Mouse (Mus musculus) MEL (cell line): ENCODE measurements around the gene Ube2m. TPM values are rescaled to one million over a fixed set of nuclear protein-coding genes. Genes with fewer than 3 reads are reported as not detected.

Experiments
- DNase-seq: peaks from one replicate; pipeline ENCODE4 v3.0.0; 2011; ENCODE audit warnings: low read depth, low spot score
- H3K27ac ChIP-seq: 2 replicates; pipeline ENCODE4 v1.5.1; 2012; ENCODE audit warnings: low read depth, mild to moderate bottlenecking, control low read depth, low read length, moderate library complexity; ENCODE audit not compliant: control insufficient read depth
- H3K27me3 ChIP-seq, 2 experiments: fragments of 150-350 bp in 1 of 2; sonication (generic) in 1 of 2; 2 replicates each; pipeline ENCODE4 v1.6.1; 2012; ENCODE audit warnings: low read length in 2 of 2, mild to moderate bottlenecking in 2 of 2, improper control_type of control experiment in 1 of 2, moderate library complexity in 1 of 2; ENCODE audit not compliant: insufficient read depth in 2 of 2, control insufficient read depth in 1 of 2
- H3K36me3 ChIP-seq, 2 experiments: 2 replicates each; pipeline ENCODE4 v1.6.1; 2012 to 2014; ENCODE audit warnings: low read length in 2 of 2, improper control_type of control experiment in 1 of 2, inconsistent platforms in 1 of 2, mild to moderate bottlenecking in 1 of 2; ENCODE audit not compliant: insufficient read depth in 2 of 2, control insufficient read depth in 1 of 2
- H3K4me1 ChIP-seq, 2 experiments: fragments of 150-350 bp in 1 of 2; sonication (generic) in 1 of 2; 2 replicates each; pipeline ENCODE4 v1.6.1; 2012; ENCODE audit warnings: low read length in 2 of 2, improper control_type of control experiment in 1 of 2, mild to moderate bottlenecking in 1 of 2; ENCODE audit not compliant: insufficient read depth in 2 of 2, control insufficient read depth in 1 of 2
- H3K4me3 ChIP-seq, 2 experiments: fragments of 150-350 bp in 1 of 2; sonication (generic) in 1 of 2; 2 replicates each; pipeline ENCODE4 v1.5.1; 2012; ENCODE audit warnings: low read depth in 2 of 2, low read length in 2 of 2, mild to moderate bottlenecking in 2 of 2, moderate library complexity in 2 of 2, control low read depth in 1 of 2, improper control_type of control experiment in 1 of 2; ENCODE audit not compliant: control insufficient read depth in 1 of 2, insufficient read depth in 1 of 2
- H3K79me2 ChIP-seq: 2 replicates; pipeline ENCODE4 v1.6.1; 2012; ENCODE audit warnings: mild to moderate bottlenecking, low read length, moderate library complexity; ENCODE audit not compliant: control insufficient read depth, poor library complexity, insufficient read depth
- H3K9ac ChIP-seq: 2 replicates; pipeline ENCODE4 v1.6.1; 2012; ENCODE audit warnings: low read depth, mild to moderate bottlenecking, control low read depth, low read length, moderate library complexity; ENCODE audit not compliant: control insufficient read depth, poor library complexity, severe bottlenecking
- H3K9me3 ChIP-seq: fragments of 150-350 bp; sonication (generic); replicated peaks from 2 replicates; pipeline ENCODE4 v1.6.1; 2012; ENCODE audit warnings: mild to moderate bottlenecking, low read length, improper control_type of control experiment, moderate library complexity; ENCODE audit not compliant: insufficient read depth
- BHLHE40 ChIP-seq: IDR thresholded peaks from 2 replicates; pipeline ENCODE4 v1.6.1; 2012; ENCODE audit warnings: low read depth, mild to moderate bottlenecking, inconsistent platforms, low read length, improper control_type of control experiment, borderline replicate concordance
- CHD1 ChIP-seq: IDR thresholded peaks from 2 replicates; pipeline ENCODE4 v1.6.1; 2012; ENCODE audit warnings: low read depth, mild to moderate bottlenecking, inconsistent platforms, low read length, improper control_type of control experiment
- EP300 ChIP-seq, 2 experiments: IDR thresholded peaks; 2 replicates each; pipeline ENCODE4 v1.6.1; 2011; ENCODE audit warnings: improper control_type of control experiment in 2 of 2, low read length in 2 of 2, low read depth in 1 of 2, mild to moderate bottlenecking in 1 of 2
- JUND ChIP-seq: IDR thresholded peaks from 2 replicates; pipeline ENCODE4 v1.6.1; 2011; ENCODE audit warnings: low read depth, mild to moderate bottlenecking, improper control_type of control experiment, low read length
- KAT2A ChIP-seq: conservative IDR thresholded peaks from 2 replicates; pipeline ENCODE4 v1.6.1; 2012; ENCODE audit warnings: low read depth, low read length, improper control_type of control experiment, inconsistent platforms
- MAFK ChIP-seq: IDR thresholded peaks from 2 replicates; pipeline ENCODE4 v1.6.1; 2011; ENCODE audit warnings: low read depth, mild to moderate bottlenecking, low read length, improper control_type of control experiment, borderline replicate concordance
- MAZ ChIP-seq: IDR thresholded peaks from 2 replicates; pipeline ENCODE4 v1.6.1; 2012; ENCODE audit warnings: low read depth, mild to moderate bottlenecking, inconsistent platforms, low read length, improper control_type of control experiment
- MXI1 ChIP-seq: IDR thresholded peaks from 2 replicates; pipeline ENCODE4 v1.6.1; 2011; ENCODE audit warnings: mild to moderate bottlenecking, low read depth, low read length, improper control_type of control experiment
- NELFE ChIP-seq: IDR thresholded peaks from 2 replicates; pipeline ENCODE4 v1.6.1; 2011; ENCODE audit warnings: low read depth, low read length, improper control_type of control experiment
- POLR2A ChIP-seq, 2 experiments: IDR thresholded peaks; 2 replicates each; pipeline ENCODE4 v1.6.1; 2011 to 2012; ENCODE audit warnings: low read length in 2 of 2, mild to moderate bottlenecking in 2 of 2, control low read depth in 1 of 2, improper control_type of control experiment in 1 of 2, low read depth in 1 of 2, moderate library complexity in 1 of 2; ENCODE audit not compliant: control insufficient read depth in 1 of 2, insufficient read depth in 1 of 2, poor library complexity in 1 of 2
- RAD21 ChIP-seq: IDR thresholded peaks from 2 replicates; pipeline ENCODE4 v1.6.1; 2011; ENCODE audit warnings: mild to moderate bottlenecking, low read depth, low read length, improper control_type of control experiment
- SIN3A ChIP-seq: IDR thresholded peaks from 2 replicates; pipeline ENCODE4 v1.6.1; 2012; ENCODE audit warnings: low read length, improper control_type of control experiment, inconsistent platforms
- SMC3 ChIP-seq: IDR thresholded peaks from 2 replicates; pipeline ENCODE4 v1.6.1; 2011; ENCODE audit warnings: low read depth, low read length, improper control_type of control experiment
- TCF12 ChIP-seq: IDR thresholded peaks from 2 replicates; pipeline ENCODE4 v1.6.1; 2014; ENCODE audit warnings: low read depth, mild to moderate bottlenecking, inconsistent platforms, low read length, improper control_type of control experiment, moderate library complexity
- USF1 ChIP-seq: IDR thresholded peaks from 2 replicates; pipeline ENCODE4 v1.6.1; 2014; ENCODE audit warnings: low read depth, mild to moderate bottlenecking, inconsistent platforms, low read length, improper control_type of control experiment, moderate library complexity
- USF2 ChIP-seq, 2 experiments: IDR thresholded peaks; 2 replicates each; pipeline ENCODE4 v1.6.1; 2011 to 2012; ENCODE audit warnings: improper control_type of control experiment in 2 of 2, low read length in 2 of 2, borderline replicate concordance in 1 of 2, inconsistent platforms in 1 of 2, low read depth in 1 of 2, mild to moderate bottlenecking in 1 of 2; ENCODE audit not compliant: insufficient read depth in 1 of 2
- ZKSCAN1 ChIP-seq: IDR thresholded peaks from 2 replicates; pipeline ENCODE4 v1.6.1; 2012; ENCODE audit warnings: low read depth, mild to moderate bottlenecking, inconsistent platforms, low read length, improper control_type of control experiment, moderate library complexity
- ZMIZ1 ChIP-seq: IDR thresholded peaks from 2 replicates; pipeline ENCODE4 v1.6.1; 2012; ENCODE audit warnings: low read depth, mild to moderate bottlenecking, inconsistent platforms, low read length, improper control_type of control experiment, moderate library complexity
- ZNF384 ChIP-seq: IDR thresholded peaks from 2 replicates; pipeline ENCODE4 v1.6.1; 2012; ENCODE audit warnings: low read depth, mild to moderate bottlenecking, inconsistent platforms, low read length, improper control_type of control experiment
- polyA plus RNA-seq, 2 experiments: library from polyadenylated mRNA; stranded (reverse) in 1 of 2; unstranded in 1 of 2; fragments of >175 nt in 1 of 2; fragments of >200 nt in 1 of 2; gene quantifications; 2 replicates each; pipeline versions ENCODE4 v1.2.1 to v1.2.4; 2012; ENCODE audit warnings: low replicate concordance in 2 of 2, low read depth in 1 of 2; ENCODE audit not compliant: insufficient read length in 2 of 2, insufficient read depth in 1 of 2, missing spikeins in 1 of 2
- total RNA-seq: library from RNA; depleted of rRNA; stranded (reverse); fragments of 300-350 nt; gene quantifications from 2 replicates; pipeline ENCODE4 v1.2.3, GENCODE M21; 2012

The Ube2m gene
- total and polyA plus RNA-seq, 3 experiments, result 134 to 336 TPM; not detected in 1

DNA sequence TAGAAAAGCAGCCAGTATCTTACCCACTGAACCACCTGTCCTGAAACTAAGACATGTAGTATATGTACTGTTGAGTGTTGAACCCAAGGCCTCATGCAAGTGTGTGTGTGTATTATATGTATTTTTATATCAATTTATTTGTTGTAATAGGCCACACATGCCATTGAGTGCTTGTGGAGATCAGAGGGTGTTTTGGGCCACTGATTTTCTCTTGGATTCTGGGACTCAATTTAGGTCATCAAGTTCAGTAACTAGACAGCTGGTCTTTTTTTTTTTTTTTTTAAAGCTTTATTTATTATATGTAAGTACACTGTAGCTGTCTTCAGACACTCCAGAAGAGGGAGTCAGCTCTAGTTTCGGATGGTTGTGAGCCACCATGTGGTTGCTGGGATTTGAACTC is 22.9 kb downstream of the Ube2m start:
- H3K9ac ChIP-seq, result no peak overlapping the region
- H3K9me3 ChIP-seq, result no peaks in the 10 kb centered on the region
- peaks cover 9 to 13% of the 10 kb centered on the region in 2 experiments for H3K27me3 ChIP-seq
- TF ChIP-seq MAZ (no peak), ZNF384 (peak; percentile 60), USF1 (no peak)
- no peaks in the 10 kb centered on the region for H3K36me3 ChIP-seq
- no peak overlapping the region for H3K27ac ChIP-seq
- DNase-seq, result no peak
- H3K79me2 ChIP-seq, result no peaks in the 10 kb centered on the region; the same call in 1 of the 2 replicates
- no peak overlapping the region for H3K4me3 ChIP-seq
- H3K4me1 ChIP-seq, result peaks cover 0 to 10% of the 10 kb centered on the region in 2 experiments; a peak in 3 of 4 replicates

DNA sequence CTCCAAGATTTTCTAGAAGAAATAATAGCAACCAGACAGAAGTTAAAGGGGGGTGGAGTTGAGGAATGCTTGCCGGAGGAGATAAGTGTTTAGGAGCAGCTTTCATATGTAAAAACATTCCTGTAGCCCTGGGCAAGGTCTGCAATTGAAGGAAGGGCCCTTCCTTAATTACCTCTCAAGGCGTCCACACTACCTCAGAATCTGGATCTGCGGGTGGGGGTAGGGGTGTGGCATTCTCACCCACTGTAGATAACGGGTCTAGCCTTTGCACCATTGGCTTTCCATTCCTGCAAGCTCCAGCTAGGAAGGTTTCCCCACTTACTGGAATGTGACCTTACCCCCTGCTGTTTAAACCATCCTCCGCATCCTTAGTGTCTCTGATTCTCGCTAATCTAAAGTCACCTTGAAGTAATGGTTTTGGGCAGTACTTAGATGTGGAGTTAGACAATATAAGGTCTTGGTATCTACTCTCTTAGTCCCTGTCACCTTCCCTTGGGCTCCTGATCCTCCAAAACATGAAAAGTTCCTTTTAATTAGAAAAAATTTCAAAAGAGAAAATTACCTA is 23.7 kb downstream of the Ube2m start:
- no peaks in the 10 kb centered on the region for H3K36me3 ChIP-seq
- TF ChIP-seq TCF12 (no peak), ZMIZ1 (no peak), RAD21 (no peak), POLR2A (IDR thresholded peaks at IDR 0.05; ENCODE audit: control insufficient read depth in 1 of 2, insufficient read depth in 1 of 2, low read depth in 1 of 2, low read length in 2 of 2, poor library complexity in 1 of 2) (no peak), SIN3A (no peak)
- H3K4me1 ChIP-seq, result peaks cover 0 to 10% of the 10 kb centered on the region in 2 experiments; a peak in 3 of 4 replicates
- no peak for DNase-seq
- no peak overlapping the region for H3K9ac ChIP-seq
- no peak overlapping the region for H3K27ac ChIP-seq
- no peak overlapping the region for H3K4me3 ChIP-seq
- H3K79me2 ChIP-seq, result peaks cover 2% of the 10 kb centered on the region
- H3K27me3 ChIP-seq, result peaks cover 9 to 12% of the 10 kb centered on the region in 2 experiments
- H3K9me3 ChIP-seq, result no peaks in the 10 kb centered on the region

- peaks cover 5 to 9% of the 10 kb centered on the region in 2 experiments for H3K27me3 ChIP-seq
- no peaks in the 10 kb centered on the region for H3K9me3 ChIP-seq
- TF ChIP-seq SMC3 (no peak), KAT2A (no peak), NELFE (no peak), EP300 (IDR thresholded peaks at IDR 0.05; ENCODE audit: low read depth in 1 of 2, low read length in 2 of 2) (no peak), CHD1 (no peak), USF2 (IDR thresholded peaks at IDR 0.05; ENCODE audit: borderline replicate concordance in 1 of 2, insufficient read depth in 1 of 2, low read depth in 1 of 2, low read length in 2 of 2) (no peak), MXI1 (no peak), ZNF384 (no peak), TCF12 (no peak), JUND (no peak), BHLHE40 (no peak), MAFK (no peak), ZKSCAN1 (no peak)
- peaks cover 9% of the 10 kb centered on the region for H3K79me2 ChIP-seq
- H3K4me3 ChIP-seq, result no peak overlapping the region
- H3K9ac ChIP-seq, result no peak overlapping the region
- no peak for DNase-seq
- H3K4me1 ChIP-seq, result peaks cover 0 to 11% of the 10 kb centered on the region in 2 experiments; a peak in 3 of 4 replicates
- H3K27ac ChIP-seq, result no peak overlapping the region
- H3K36me3 ChIP-seq, result no peaks in the 10 kb centered on the region; a peak in 1 of 4 replicates
Observed at GRCm38 (mm10) chr7:13013671-13014070, 24.4 kb downstream of the Ube2m start.
